Mouse (Mus musculus) neural tube, embryonic 10.5 days (tissue): Measurements from ENCODE around the gene Agpat1.

Source experiments
- DNase-seq: peaks from one replicate; pipeline ENCODE4 v3.0.0-alpha.2; 2017; ENCODE audit warnings: low spot score; ENCODE audit errors: extremely low spot score

Gene Agpat1

DNA sequence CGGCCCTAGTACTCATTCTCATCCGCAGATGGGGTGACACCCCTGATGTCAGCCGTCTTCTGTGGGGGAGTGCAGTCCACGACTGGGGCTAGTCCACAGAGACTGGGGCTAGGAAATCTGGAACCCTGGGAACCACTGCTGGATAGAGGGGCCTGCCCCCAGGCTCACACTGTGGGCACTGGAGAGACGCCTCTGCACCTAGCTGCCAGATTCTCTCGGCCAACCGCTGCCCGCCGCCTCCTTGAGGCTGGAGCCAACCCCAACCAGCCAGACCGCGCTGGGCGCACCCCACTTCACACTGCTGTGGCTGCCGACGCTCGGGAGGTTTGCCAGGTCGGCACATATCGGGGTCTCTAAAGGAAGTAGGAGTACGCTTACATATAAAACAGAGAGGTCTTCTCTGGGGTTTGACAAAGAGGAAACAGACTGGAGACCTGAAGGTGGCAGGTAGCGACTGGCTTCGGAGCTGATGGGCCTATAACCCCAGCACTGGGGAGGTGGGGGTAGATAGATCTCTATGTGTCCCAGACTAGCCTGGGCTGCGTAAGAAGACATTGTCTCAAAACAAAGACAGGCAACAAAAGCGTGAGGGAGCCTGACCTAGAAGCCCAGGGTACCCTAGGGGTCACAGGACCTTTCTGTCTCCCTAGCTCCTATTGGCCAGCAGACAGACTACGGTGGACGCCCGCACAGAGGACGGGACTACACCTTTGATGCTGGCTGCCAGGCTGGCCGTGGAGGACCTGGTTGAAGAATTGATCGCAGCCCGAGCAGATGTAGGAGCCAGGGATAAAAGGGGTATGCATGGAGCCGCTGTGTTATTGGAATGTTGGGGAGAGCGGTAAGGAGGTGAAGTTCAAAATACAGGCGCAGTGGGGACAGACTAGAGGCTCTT, 17.9 kb upstream of the Agpat1 start:
- DNase-seq = peak; percentile 53

DNA sequence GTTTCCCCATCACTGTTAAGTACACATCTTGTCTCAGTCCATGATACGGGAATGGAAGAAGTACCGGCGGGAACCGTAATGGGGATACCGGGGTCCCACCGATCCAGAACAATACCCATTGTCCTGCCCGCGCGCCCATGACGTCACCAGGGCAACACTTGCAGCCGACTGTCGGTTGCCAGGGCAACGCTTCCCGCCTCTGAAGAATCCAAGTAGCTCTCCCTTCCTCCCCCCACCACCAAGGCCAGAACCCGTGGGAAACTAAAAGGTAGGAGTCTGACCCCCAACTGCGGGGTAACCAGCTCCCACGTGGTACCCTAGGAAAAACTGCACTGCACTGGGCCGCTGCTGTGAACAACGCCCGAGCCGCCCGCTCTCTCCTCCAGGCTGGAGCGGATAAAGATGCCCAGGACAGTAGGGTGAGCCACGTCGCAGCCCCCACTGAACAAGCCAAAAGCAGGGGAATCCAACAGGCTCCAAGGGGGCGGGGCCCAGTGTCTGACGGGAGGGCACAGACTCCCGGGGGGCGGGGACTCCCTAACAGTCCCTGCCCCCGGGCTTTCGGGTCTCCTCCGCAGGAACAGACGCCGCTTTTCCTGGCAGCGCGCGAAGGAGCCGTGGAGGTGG, 17.2 kb upstream of the Agpat1 start:
- peak; percentile 96 for DNase-seq

DNA sequence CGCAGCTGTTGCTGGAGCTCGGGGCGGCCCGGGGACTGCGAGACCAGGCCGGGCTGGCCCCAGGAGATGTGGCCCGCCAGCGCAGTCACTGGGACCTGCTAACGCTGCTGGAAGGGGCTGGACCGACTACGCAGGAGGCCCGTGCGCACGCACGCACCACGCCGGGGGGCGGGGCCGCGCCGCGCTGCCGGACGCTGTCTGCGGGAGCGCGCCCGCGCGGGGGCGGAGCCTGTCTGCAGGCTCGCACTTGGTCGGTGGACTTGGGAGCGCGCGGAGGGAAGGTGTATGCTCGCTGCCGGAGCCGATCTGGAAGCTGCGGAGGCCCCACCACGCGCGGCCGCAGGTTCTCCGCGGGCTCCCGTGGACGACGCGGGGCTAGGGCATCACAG, 16.6 kb upstream of the Agpat1 start:
- DNase-seq = peak; percentile 97

DNA sequence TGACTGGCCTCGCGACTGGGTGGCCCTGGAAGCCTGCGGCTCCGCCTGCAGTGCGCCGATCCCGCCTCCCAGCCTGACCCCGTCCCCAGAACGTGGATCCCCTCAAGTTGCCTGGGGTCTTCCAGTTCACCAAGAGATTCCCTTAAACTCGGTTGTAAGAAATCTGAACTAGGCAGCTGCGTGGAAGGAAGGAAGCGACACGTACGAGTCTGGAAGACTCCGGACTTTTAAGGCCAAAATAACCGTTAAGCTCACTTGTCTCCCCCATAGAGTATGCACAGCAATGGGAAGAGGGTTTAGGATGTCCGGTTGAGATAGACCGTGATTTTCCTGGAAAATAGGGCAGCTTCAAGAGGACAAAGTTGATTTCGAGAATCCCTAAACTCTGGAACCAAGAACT, 16.2 kb upstream of the Agpat1 start:
- DNase-seq = no peak

DNA sequence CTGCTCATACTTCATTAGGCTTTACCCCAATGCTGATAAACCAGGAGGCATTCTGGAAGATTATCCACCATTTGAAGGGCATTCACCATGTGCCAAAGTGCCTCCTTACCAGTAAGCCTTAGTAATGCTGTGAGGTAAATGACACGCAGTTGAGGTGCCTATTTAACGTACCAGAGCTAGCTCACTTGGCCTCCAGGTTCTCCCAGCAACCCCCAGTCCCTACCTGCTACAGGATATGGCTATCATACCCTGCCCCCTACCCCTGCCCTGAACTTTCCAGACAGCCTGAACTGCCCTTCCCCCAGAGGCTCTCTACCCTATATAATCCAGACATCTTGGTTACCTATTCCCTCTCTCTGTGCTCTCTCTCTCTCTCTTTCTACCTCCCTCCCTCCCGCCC, 15.3 kb upstream of the Agpat1 start:
- DNase-seq = no peak

DNA sequence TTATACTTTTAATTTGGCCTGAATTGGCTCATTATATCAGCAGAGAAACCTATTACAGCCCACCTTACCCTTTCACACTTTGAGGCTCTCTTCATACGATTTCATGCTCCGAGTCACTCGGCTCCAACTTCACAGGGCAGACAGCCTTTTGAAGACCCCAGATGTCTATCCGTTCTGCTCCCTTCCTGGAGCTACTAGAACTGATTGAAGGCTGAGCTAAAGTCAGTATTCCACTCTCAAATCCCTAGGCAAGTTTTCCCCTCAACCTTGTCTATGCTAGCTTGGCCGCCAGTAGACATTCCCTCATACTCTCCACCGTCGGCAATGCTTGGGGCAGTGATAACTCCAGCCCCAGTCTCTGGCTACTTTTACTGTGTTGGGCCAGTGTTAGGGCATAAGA, 14.9 kb upstream of the Agpat1 start:
- DNase-seq = no peak

DNA sequence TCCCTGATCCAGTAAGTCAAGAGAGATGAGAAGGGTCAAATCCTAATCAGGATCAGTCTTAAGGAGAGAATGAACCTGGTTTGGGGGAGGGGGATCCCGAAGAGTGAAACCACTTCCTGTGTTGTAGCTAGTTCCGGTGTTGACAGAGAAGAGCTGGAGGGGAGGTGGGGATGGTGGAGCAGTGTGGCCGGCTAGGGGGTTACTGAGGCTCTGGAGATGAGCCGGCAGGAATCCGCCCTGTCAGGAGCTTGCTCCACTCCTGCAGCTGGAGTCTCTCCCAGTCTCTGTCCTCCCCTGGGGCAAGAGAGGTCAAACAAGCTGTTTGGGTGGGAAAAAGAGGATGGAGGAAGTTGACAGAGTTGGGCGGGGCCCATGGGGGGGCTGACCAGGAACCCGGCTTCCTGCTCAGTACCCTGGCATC, 14.4 kb upstream of the Agpat1 start, which contains the start of gene Gpsm3:
Gene Gpsm3 (plus strand): TSS at position 126 of the 421 bp plus-strand sequence.
- DNase-seq = no peak

DNA sequence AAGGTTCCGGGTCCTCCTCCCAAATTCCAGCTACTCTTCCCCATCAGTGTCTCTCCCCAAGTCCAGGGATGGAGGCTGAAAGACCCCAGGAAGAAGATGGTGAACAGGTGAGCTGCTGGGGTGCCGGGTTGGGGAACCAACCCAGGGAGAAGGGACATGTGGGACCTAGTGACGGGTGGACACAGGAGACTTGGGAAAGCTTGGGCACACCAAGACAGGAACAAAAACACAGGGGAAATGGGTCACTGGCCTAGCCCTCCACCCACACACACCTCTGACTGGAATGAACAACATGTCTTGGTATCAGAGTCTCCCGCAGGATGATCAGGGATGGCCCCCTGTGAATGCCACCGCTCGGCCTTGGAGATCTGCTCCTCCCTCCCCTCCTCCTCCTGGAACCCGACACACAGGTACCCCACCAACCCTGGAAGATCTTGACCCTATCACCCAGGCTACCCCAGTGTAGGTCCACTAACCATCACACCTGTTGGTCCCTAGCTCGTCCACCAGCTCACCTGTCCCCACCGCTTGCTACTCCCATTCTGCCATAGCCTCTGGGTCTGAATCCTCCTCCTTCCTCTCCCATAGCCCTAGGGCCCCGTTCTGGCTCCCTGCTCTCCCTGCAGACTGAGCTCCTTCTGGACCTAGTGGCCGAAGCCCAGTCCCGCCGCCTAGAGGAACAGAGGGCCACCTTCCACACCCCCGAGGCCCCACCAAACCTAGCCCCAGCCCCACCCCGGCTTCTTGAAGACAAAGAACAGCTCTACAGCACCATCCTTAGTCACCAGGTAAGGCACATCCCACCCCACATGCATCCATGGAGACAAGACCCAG, 13.7 kb upstream of the Agpat1 start:
- no peak for DNase-seq

DNA sequence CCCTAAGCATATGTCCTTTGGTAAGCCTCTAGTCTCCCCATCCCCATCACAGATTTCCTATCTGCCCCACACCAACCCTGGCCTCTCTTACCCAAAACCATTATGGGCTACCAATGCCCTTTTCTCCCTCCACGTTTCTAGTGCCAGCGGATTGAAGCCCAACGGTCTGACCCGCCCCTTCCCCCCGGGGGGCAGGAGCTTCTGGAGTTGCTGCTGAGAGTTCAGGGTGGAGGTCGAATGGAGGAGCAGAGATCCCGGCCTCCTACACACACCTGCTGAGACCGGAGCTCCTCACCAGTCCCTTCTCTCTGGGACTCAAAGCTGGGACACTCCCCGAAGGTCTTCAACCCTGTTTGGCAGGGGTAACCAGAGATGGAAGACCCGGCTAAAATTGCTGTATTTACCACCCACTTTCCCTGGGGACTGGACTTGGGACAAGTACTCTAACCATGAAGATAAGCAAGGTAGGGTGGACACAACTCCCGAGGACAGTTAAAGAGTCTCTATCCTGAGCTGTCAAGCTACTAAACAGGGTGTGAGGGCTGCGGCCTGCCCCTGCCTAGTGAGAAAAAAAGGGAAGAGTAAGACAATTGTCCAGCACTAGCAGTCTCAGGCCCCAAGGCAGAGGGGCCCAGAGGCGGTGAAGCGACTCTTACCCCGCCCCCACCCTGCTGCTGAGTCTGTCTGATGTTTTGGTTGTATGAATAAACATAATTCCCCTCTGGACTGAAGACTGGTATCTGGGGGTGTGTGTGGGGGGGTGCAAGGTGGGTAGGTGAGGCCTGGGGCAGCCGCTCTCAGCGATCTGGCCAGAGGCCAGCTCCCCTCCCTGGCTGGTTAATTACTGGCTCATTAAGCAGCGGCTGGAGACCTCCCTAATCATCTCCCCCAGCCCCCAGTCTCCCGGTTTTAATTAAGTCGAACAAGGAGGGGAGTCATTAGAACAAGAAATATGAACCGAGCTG, 12.8 kb upstream of the Agpat1 start, which contains the start of gene Pbx2:
Gene Pbx2 (plus strand): TSS at position 238 of the 965 bp plus-strand sequence.
- DNase-seq = peak; percentile 62

DNA sequence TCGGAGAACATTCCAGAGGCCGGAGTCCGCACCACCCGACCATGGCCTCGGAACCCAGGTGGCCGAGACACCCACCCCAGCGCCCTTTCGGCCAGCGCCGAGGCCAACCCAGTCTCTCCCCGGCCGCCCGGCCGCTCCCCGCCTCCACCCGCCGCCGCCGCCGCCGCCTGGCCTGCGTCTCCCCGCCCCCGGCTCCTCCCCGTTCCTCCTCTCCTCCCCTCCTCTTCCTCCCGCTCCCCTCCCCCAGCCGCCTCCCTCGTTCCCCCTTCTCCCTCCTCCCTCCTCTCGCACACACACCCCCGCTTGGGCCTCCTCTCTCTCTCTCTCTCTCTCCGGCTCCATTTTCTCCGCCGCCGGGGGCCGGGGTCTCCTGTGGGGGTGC, 12.1 kb upstream of the Agpat1 start:
- DNase-seq = peak; percentile 95

DNA sequence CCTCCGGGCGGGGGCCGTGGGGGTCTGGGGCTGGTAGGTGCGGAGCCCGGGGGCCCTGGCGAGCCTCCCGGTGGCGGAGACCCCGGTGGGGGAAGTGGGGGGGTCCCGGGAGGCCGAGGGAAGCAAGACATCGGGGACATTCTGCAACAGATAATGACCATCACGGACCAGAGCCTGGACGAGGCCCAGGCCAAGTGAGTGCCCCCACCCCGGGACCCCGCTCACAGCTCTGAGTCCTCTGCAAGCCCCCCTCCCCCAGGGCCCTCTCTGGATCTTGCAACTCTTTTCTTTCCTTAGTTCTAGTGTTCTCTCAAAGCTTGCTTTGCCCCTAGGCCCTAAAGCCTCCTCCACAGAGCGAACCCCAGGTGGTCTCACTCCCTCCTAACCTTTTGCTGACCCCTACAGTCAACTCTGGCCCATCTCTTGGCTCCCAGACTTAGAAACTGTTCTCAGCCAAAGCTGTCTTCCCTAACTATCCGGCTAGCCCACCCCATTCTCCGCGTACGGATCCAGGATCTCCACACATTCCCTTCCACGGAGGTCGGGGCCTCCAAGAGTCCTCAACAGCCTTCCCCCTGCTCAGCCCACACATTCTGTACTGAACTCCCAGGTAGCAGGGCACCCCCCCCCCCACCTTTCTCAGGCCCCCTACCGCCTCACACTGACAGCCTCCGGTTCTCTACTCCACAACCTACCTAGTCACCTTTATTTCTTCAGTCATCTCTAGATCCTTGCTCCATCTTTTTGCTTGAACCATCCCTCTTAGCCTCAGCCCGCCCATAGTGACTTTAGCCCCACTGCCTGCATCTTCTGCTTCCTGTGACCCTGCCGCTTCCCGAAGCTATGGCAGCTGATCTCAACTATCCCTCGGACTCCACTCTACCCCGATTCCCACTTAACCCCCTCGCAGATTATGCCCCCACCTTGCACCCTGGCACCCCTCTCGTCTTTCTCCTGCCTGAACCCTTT, 11.2 kb upstream of the Agpat1 start:
- peak; percentile 57 for DNase-seq

DNA sequence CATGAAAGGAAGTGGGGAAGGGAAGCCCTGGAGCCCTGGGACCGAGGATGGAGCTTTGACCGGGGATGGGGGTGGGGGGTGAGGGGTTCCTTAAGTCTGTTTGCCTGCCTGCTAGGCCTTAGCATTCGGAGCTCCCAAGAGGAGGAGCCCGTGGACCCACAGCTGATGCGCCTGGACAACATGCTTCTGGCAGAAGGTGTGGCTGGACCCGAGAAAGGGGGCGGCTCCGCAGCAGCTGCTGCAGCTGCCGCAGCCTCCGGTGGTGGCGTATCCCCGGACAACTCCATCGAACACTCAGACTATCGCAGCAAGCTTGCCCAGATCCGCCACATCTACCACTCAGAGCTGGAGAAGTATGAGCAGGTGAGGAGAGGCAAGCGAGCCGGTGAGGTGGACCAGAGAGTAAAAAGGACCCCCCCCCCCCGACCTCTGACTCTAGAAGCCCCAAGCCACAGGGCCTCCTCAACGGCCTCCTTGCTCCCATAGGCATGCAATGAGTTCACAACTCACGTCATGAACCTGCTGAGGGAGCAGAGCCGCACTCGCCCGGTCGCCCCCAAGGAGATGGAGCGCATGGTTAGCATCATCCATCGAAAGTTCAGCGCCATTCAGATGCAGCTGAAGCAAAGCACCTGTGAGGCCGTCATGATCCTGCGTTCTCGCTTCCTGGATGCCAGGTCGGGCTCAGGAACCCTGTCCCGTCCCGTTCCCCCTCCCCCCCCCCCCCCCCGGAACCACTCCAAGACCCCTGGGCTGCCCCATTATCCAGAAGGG, 10.1 kb upstream of the Agpat1 start:
- DNase-seq = no peak

DNA sequence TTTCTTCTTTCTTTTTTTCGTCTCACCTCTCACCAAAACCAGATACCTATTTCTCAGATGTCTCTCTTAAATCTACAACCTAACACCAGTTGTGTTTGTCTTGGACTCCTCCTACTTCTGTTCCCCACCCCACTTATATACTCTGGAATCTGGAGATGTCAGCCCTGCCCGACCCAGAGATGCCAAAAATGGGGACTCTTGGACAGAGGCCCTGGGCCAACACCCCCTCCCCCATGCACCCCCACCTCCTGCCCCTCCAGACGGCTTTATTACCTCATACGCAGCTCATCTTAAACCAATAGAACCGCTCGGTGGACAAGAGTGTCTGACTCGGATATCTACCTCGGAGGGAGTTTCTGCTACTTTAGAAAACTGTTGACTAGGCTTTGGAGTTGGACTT, 8.0 kb upstream of the Agpat1 start:
- DNase-seq = no peak

DNA sequence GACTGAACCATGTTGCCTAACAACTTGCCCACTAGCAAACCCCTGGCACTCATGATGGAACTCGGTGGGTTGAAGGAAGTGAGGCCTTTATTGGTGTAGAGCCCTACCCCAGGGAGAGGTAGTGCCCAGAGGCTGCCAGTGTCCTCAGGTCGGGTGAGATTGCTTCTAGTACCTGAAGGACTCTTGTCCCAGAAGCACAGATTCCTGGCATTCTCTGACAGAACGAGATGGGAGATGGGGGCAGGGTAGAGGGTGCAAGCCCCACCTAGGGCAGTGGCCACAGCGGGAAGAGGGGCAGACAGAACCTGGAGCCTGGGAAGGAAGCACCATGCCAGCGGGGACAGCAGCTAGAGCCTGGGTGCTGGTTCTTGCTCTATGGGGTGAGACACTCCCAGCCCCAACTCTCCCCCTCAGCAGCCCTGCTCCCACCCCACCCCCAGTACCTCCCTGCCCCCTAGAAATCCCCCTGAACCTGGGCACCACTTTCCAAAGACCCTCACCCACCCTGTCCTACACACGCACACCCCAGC, 6.4 kb upstream of the Agpat1 start, which contains the start of gene Ager:
Gene Ager (plus strand): TSS at position 297 of the 530 bp plus-strand sequence.
- no peak for DNase-seq

DNA sequence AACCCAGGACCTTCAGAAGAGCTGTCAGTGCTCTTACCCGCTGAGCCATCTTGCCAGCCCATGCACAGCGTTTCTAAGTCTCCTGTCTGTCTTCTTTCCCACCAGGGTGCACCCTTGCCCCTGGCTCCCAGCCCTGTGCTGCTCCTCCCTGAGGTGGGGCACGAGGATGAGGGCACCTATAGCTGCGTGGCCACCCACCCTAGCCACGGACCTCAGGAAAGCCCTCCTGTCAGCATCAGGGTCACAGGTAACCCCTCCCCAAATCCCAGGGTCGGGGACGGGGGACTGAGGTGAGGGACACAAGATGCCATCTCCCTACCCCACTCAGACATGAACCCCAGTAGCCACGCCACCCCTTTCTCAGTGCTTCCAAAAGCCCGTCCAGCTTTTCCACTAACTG, 4.2 kb upstream of the Agpat1 start:
- no peak for DNase-seq

DNA sequence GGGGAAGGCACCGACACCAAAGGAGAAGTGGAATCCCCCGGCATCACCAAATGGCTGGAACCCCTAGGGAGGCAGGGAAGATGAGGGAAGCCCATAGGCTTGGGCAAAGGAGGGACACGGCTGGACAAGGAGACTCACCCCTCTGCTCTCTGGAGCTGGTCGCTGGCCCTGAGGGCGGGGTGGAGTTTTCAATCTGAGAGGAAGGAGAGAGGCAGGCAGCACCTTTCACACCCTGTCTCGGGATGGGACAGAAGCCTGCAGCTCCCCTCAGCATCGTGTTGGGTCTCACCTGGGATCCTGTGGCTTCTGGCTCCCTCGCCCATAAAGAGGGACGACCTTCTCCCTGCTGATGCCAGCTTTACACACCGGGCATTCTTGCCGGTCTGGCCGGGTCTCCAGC, 2.3 kb upstream of the Agpat1 start:
- no peak for DNase-seq

DNA sequence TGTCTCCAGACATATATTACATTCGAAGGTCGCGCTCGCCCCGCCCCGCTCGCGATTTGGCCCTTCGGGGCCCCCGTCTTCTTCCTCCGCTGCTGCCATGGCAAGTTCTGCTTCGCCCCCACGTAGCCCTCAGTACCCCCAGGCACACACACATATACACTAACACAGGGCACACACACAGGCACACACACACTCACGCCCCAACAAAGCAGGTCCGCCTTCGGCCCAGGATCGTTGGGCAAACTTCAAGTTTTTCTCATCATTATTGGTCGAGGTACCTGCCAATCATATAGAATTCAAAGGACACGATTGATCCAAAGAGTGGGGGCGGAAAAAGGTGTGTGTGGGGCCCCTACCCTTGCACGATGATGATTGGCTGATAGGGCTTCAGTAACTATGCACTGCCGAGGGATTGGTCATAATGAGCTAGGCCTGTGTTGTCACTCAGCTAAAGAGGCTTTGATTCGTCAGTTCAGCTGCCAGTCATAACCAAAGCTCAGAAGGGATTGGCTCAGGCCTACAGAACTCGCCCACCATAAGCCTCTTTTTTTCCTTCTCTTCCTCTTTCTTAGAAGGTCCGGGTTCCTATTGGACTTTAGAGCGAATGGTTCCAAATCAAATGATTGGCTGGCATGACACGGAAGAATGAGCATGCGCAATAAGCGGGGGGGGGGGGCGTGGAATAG, 544 bp upstream of the Agpat1 start, which contains the start of gene Rnf5:
Gene Rnf5 (minus strand): TSS at position 316 of the 686 bp plus-strand sequence.
- DNase-seq = peak; percentile 82
